Mouse (Mus musculus): ENCODE measurements around the gene Olfr1132. TPM values are rescaled to one million over a fixed set of nuclear protein-coding genes. Genes with fewer than 3 reads are reported as not detected.
"Not testable (repeated sequence)": the region's sequence is repeated elsewhere in the genome, so short reads cannot be mapped to it uniquely, and the experiment has no call there.

The Olfr1132 gene
- polyA plus RNA-seq (2015; fragmentation: Nextera tagmentation; extraction: Ambion mirVana) = not detected in 2 replicates

DNA sequence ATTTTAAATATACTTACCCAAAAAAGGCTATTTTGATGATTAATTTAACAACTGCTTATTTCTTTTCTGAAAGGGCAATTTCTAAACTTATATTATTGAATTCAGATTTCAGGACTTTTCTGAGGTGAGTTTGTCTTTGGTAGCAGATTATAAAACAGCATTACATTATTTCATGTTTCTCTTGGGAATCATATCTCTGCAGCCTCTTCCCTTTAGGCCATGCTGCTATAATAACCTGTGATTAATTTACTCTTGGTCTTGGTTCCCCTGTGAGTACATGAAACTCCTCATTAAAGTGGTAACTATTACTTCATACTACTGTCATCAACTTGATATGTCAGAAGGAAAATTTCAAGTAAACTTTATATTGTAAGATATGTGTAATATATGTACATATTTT is at the start of gene Olfr1132:
Gene Olfr1132 (minus strand): TSS at position 101 of the 400 bp plus-strand sequence.
- Histone ChIP-seq H3K4me1 (replicated peaks; ENCODE audit: control insufficient read depth, insufficient read depth) (no peaks in the 10 kb centered on the region), H3K4me3 (ENCODE audit: low read depth, low read length) (no peak within 1 kb of the TSS), H3K27me3 (ENCODE audit: control insufficient read depth, insufficient read depth, low read length) (no peaks in the 10 kb centered on the region), H3K4me2 (replicated peaks; ENCODE audit: low read depth) (no peak within 1 kb of the TSS), H3K36me3 (ENCODE audit: control insufficient read depth, insufficient read depth, low read length) (no peaks in the 10 kb centered on the region), H3K9ac (ENCODE audit: low read length) (no peak within 1 kb of the TSS), H3K9me3 (ENCODE audit: control insufficient read depth, low read length) (no peaks in the 10 kb centered on the region), H3K27ac (replicated peaks) (no peak within 1 kb of the TSS)
- ATAC-seq (ENCODE audit: low FRiP score, low TSS enrichment) = no peak
- no peak for TF ChIP-seq EP300 (optimal IDR thresholded peaks at IDR 0.05)
- TF ChIP-seq CTCF (IDR thresholded peaks at IDR 0.05; ENCODE audit: low read depth) = no peak
- DNase-seq (ENCODE audit: low spot score) = no peak

- no peaks in the 10 kb centered on the region for H3K9me3 ChIP-seq (ENCODE audit: control insufficient read depth, low read length)
- ATAC-seq (ENCODE audit: low FRiP score, low TSS enrichment) (no peak), DNase-seq (ENCODE audit: low spot score) (no peak)
- no peaks in the 10 kb centered on the region for H3K4me1 ChIP-seq (replicated peaks; ENCODE audit: control insufficient read depth, insufficient read depth)
- no peak within 1 kb of the TSS for H3K9ac ChIP-seq (ENCODE audit: low read length)
- H3K27me3 ChIP-seq (ENCODE audit: control insufficient read depth, insufficient read depth, low read length) = no peaks in the 10 kb centered on the region
- no peaks in the 10 kb centered on the region for H3K36me3 ChIP-seq (ENCODE audit: control insufficient read depth, insufficient read depth, low read length)
- no peak within 1 kb of the TSS for H3K27ac ChIP-seq (replicated peaks)
- H3K4me2 ChIP-seq (replicated peaks; ENCODE audit: low read depth) = no peak within 1 kb of the TSS
- TF ChIP-seq EP300 (optimal IDR thresholded peaks at IDR 0.05) (no peak), CTCF (IDR thresholded peaks at IDR 0.05; ENCODE audit: low read depth) (no peak)
- H3K4me3 ChIP-seq (ENCODE audit: low read depth, low read length) = no peak within 1 kb of the TSS
- WGBS = 16% methylated on average over 1 of the region's 1 CpGs
Measured at GRCm38 (mm10) chr2:87673564-87673963, 36.2 kb upstream of the Olfr1132 start, which contains the start of gene Olfr1135. Gene Olfr1135, minus strand, starts transcription at chr2:87673664.

DNA sequence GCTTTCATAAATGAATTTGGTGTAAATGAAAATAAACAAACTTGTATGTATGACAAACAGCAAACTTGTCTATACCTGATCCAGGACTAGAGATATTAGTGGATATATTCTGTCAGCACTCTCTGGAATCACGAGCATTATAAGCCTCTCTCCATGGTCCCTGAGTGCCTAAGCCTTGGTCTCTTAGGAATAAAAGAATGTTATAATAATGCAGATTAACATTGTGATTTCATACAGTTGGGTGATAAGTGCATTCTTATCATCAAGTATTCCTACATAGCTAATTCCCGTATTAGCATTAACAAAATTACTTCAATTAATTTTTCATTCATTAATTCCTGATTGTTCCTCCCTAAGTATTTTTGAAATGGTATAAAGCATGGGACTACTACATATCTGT is 21.0 kb upstream of the Olfr1132 start, which contains the start of gene Olfr1134:
Gene Olfr1134 (minus strand): TSS at position 101 of the 400 bp plus-strand sequence.
- no peak within 1 kb of the TSS for H3K4me2 ChIP-seq (replicated peaks; ENCODE audit: low read depth)
- no peak within 1 kb of the TSS for H3K4me3 ChIP-seq (ENCODE audit: low read depth, low read length)
- ATAC-seq (ENCODE audit: low FRiP score, low TSS enrichment) = no peak
- no peak within 1 kb of the TSS for H3K27ac ChIP-seq (replicated peaks)
- H3K36me3 ChIP-seq (ENCODE audit: control insufficient read depth, insufficient read depth, low read length) = no peaks in the 10 kb centered on the region
- H3K9ac ChIP-seq (ENCODE audit: low read length) = no peak within 1 kb of the TSS
- H3K4me1 ChIP-seq (replicated peaks; ENCODE audit: control insufficient read depth, insufficient read depth) = no peaks in the 10 kb centered on the region
- H3K9me3 ChIP-seq (ENCODE audit: control insufficient read depth, low read length) = no peaks in the 10 kb centered on the region
- 83% methylated on average over 2 of the region's 2 CpGs for WGBS
- H3K27me3 ChIP-seq (ENCODE audit: control insufficient read depth, insufficient read depth, low read length) = no peaks in the 10 kb centered on the region
- DNase-seq (ENCODE audit: low spot score) = no peak
- TF ChIP-seq CTCF (IDR thresholded peaks at IDR 0.05; ENCODE audit: low read depth) (no peak), EP300 (optimal IDR thresholded peaks at IDR 0.05) (no peak)

DNA sequence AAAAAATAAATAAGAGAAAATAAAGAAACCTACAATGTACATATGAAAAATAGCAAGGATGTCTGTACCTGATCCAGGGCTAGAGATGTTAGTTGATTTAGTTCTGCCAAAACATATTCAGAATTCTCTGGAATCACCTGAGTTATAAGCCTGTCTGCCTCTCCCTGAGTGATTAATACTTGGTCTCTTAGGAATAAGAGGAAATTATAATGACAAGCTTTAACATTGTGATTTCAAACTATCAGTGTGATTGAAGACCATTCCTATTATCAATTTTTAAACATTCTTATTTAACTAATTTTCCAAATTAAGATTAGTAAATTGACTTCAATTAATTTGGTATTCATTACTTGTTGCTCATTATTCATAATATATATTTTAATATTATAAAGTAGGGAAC is 9.9 kb upstream of the Olfr1132 start, which contains the start of gene Olfr1133:
Gene Olfr1133 (minus strand): TSS at position 101 of the 400 bp plus-strand sequence.
- Histone ChIP-seq H3K4me2 (replicated peaks; ENCODE audit: low read depth) (no peak within 1 kb of the TSS), H3K36me3 (ENCODE audit: control insufficient read depth, insufficient read depth, low read length) (no peaks in the 10 kb centered on the region), H3K27ac (replicated peaks) (no peak within 1 kb of the TSS), H3K9ac (ENCODE audit: low read length) (no peak within 1 kb of the TSS), H3K4me3 (ENCODE audit: low read depth, low read length) (no peak within 1 kb of the TSS), H3K27me3 (ENCODE audit: control insufficient read depth, insufficient read depth, low read length) (no peaks in the 10 kb centered on the region), H3K4me1 (replicated peaks; ENCODE audit: control insufficient read depth, insufficient read depth) (no peaks in the 10 kb centered on the region), H3K9me3 (ENCODE audit: control insufficient read depth, low read length) (no peaks in the 10 kb centered on the region)
- DNase-seq (ENCODE audit: low spot score) (no peak), ATAC-seq (ENCODE audit: low FRiP score, low TSS enrichment) (no peak)
- TF ChIP-seq CTCF (IDR thresholded peaks at IDR 0.05; ENCODE audit: low read depth) = no peak
- no peak for TF ChIP-seq EP300 (optimal IDR thresholded peaks at IDR 0.05)

DNA sequence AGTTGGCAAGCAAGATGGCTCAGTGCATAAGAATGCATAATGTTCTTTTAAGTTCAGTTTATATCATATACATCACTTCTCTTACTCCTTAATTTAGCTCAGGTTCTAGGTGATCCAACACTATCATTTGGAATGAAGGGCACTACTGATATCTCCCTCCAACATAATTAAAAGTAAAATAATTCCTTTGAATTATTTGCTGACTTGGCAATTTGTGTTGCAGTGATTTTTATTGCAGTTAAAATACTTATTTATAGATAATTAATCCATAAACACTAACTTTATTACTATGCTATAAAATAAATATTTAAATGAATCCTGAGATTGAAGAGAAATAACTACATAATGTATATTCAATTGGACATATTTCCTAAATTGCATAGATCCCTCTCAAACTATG is 5.1 kb upstream of the Olfr1132 start:
- Histone ChIP-seq H3K9me3 (ENCODE audit: control insufficient read depth, low read length) (no peaks in the 10 kb centered on the region), H3K4me3 (ENCODE audit: low read depth, low read length) (no peak overlapping the region), H3K4me1 (replicated peaks; ENCODE audit: control insufficient read depth, insufficient read depth) (no peaks in the 10 kb centered on the region), H3K9ac (ENCODE audit: low read length) (no peak overlapping the region), H3K27me3 (ENCODE audit: control insufficient read depth, insufficient read depth, low read length) (no peaks in the 10 kb centered on the region), H3K4me2 (replicated peaks; ENCODE audit: low read depth) (no peak overlapping the region), H3K36me3 (ENCODE audit: control insufficient read depth, insufficient read depth, low read length) (no peaks in the 10 kb centered on the region), H3K27ac (replicated peaks) (no peak overlapping the region)
- TF ChIP-seq EP300 (optimal IDR thresholded peaks at IDR 0.05) (no peak), CTCF (IDR thresholded peaks at IDR 0.05; ENCODE audit: low read depth) (no peak)
- ATAC-seq (ENCODE audit: low FRiP score, low TSS enrichment) (no peak), DNase-seq (ENCODE audit: low spot score) (no peak)

DNA sequence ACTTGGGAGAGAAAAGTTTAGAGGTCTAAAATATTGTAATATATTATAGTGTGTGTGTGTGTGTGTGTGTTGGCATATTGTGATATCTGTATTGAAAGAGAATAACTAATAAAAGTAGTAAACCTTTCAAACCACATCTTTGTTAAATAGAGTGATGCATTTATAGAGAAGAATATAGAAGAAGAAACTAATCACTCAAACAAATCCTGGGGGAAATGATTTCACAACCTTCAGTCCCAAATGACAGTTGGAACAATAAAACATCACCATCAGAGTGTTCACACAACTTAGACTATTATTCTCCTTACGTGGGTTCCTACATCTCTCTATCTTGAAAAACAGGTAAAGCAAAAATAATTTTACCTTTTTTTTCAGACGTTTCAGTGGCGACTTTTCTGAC is 10.5 kb downstream of the Olfr1132 start, which contains the start of gene Olfr1131:
Gene Olfr1131 (plus strand): TSS at position 301 of the 400 bp plus-strand sequence.
- Histone ChIP-seq H3K27ac (replicated peaks) (no peak within 1 kb of the TSS), H3K4me1 (replicated peaks; ENCODE audit: control insufficient read depth, insufficient read depth) (no peaks in the 10 kb centered on the region), H3K27me3 (ENCODE audit: control insufficient read depth, insufficient read depth, low read length) (no peaks in the 10 kb centered on the region), H3K4me2 (replicated peaks; ENCODE audit: low read depth) (no peak within 1 kb of the TSS), H3K9ac (ENCODE audit: low read length) (no peak within 1 kb of the TSS), H3K36me3 (ENCODE audit: control insufficient read depth, insufficient read depth, low read length) (no peaks in the 10 kb centered on the region), H3K4me3 (ENCODE audit: low read depth, low read length) (no peak within 1 kb of the TSS), H3K9me3 (ENCODE audit: control insufficient read depth, low read length) (no peaks in the 10 kb centered on the region)
- 50% methylated on average over 3 of the region's 3 CpGs for WGBS
- ATAC-seq (ENCODE audit: low FRiP score, low TSS enrichment) (no peak), DNase-seq (ENCODE audit: low spot score) (no peak)
- no peak for TF ChIP-seq EP300 (optimal IDR thresholded peaks at IDR 0.05)
- no peak for TF ChIP-seq CTCF (IDR thresholded peaks at IDR 0.05; ENCODE audit: low read depth)

DNA sequence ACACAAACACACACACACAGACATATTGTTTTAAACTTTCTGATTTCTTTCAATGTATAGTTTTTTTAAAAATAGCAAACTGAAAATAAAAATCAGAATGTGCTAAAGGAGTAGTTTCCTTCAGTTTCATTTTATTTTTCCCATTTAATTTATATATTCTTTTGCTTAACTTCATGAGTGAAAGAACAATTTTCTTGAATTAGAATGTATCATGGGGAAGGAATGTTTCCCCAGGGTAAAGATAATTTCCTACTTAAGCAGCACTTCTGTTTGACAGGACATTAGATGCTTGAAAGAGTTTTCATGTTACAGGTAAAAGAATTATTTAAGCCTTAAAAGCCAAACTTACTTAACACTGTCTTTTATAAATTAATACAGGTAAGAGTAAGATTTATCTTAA is 31.4 kb downstream of the Olfr1132 start, which contains the start of gene Olfr1130:
Gene Olfr1130 (plus strand): TSS at position 301 of the 400 bp plus-strand sequence.
- not testable (repeated sequence) for H3K4me1 ChIP-seq (replicated peaks; ENCODE audit: control insufficient read depth, insufficient read depth); DNase-seq (ENCODE audit: low spot score); H3K9ac ChIP-seq (ENCODE audit: low read length); H3K36me3 ChIP-seq (ENCODE audit: control insufficient read depth, insufficient read depth, low read length); H3K27ac ChIP-seq (replicated peaks); H3K4me2 ChIP-seq (replicated peaks; ENCODE audit: low read depth); H3K27me3 ChIP-seq (ENCODE audit: control insufficient read depth, insufficient read depth, low read length); H3K9me3 ChIP-seq (ENCODE audit: control insufficient read depth, low read length); H3K4me3 ChIP-seq (ENCODE audit: low read depth, low read length); ATAC-seq (ENCODE audit: low FRiP score, low TSS enrichment)

Measured in stomach, postnatal 0 days (tissue).